Mouse (Mus musculus): ENCODE results near the gene Ndufs1. TPM values are rescaled to one million over a fixed set of nuclear protein-coding genes. Genes with fewer than 3 reads are reported as not detected.

The Ndufs1 gene
- polyA plus RNA-seq, 1 experiment from 2014 or later: 125 TPM

GRCm38 (mm10) chr1:63134530-63134929, 42.1 kb downstream of the Ndufs1 start:
- 72% methylated on average over 3 of the region's 3 CpGs for WGBS
- Histone ChIP-seq H3K4me1 (ENCODE audit: control insufficient read depth, insufficient read depth, low read length) (no peaks in the 10 kb centered on the region), H3K4me3 (ENCODE audit: low read depth, low read length) (no peak overlapping the region), H3K27ac (ENCODE audit: low read length) (no peak overlapping the region), H3K9me3 (ENCODE audit: control insufficient read depth, low read depth, low read length) (no peaks in the 10 kb centered on the region), H3K9ac (replicated peaks; ENCODE audit: low read depth, low read length) (no peak overlapping the region), H3K36me3 (ENCODE audit: control insufficient read depth, insufficient read depth, low read length) (no peaks in the 10 kb centered on the region; the same call in 1 of the 2 replicates), H3K27me3 (ENCODE audit: control insufficient read depth, insufficient read depth, low read length) (no peaks in the 10 kb centered on the region), H3K4me2 (replicated peaks; ENCODE audit: low read depth, low read length) (no peak overlapping the region)
- ATAC-seq (ENCODE audit: insufficient number of reproducible peaks, insufficient read depth, low FRiP score, low read depth): no peak

- Histone ChIP-seq H3K4me1 (ENCODE audit: control insufficient read depth, insufficient read depth, low read length) (0 out of 2 replicates have a peak, but pooled peaks cover 2% of the 10 kb centered on the region), H3K27me3 (ENCODE audit: control insufficient read depth, insufficient read depth, low read length) (no peaks in the 10 kb centered on the region), H3K36me3 (ENCODE audit: control insufficient read depth, insufficient read depth, low read length) (0 out of 2 replicates have a peak, but pooled peaks cover 3% of the 10 kb centered on the region), H3K4me2 (replicated peaks; ENCODE audit: low read depth, low read length) (no peak overlapping the region), H3K4me3 (ENCODE audit: low read depth, low read length) (no peak overlapping the region), H3K9ac (replicated peaks; ENCODE audit: low read depth, low read length) (no peak overlapping the region), H3K27ac (ENCODE audit: low read length) (no peak overlapping the region), H3K9me3 (ENCODE audit: control insufficient read depth, low read depth, low read length) (no peaks in the 10 kb centered on the region)
- ATAC-seq (ENCODE audit: insufficient number of reproducible peaks, insufficient read depth, low FRiP score, low read depth): no peak
- 91% methylated on average over 11 of the region's 11 CpGs for WGBS
Observed at GRCm38 (mm10) chr1:63131766-63132165, 44.9 kb downstream of the Ndufs1 start.

GRCm38 (mm10) chr1:63130883-63131282, 45.8 kb downstream of the Ndufs1 start:
- Histone ChIP-seq H3K4me3 (ENCODE audit: low read depth, low read length) (no peak overlapping the region), H3K4me2 (replicated peaks; ENCODE audit: low read depth, low read length) (no peak overlapping the region), H3K27ac (ENCODE audit: low read length) (no peak overlapping the region), H3K27me3 (ENCODE audit: control insufficient read depth, insufficient read depth, low read length) (no peaks in the 10 kb centered on the region), H3K9me3 (ENCODE audit: control insufficient read depth, low read depth, low read length) (no peaks in the 10 kb centered on the region), H3K9ac (replicated peaks; ENCODE audit: low read depth, low read length) (no peak overlapping the region), H3K36me3 (ENCODE audit: control insufficient read depth, insufficient read depth, low read length) (0 out of 2 replicates have a peak, but pooled peaks cover 3% of the 10 kb centered on the region), H3K4me1 (ENCODE audit: control insufficient read depth, insufficient read depth, low read length) (0 out of 2 replicates have a peak, but pooled peaks cover 2% of the 10 kb centered on the region)
- no peak for ATAC-seq (ENCODE audit: insufficient number of reproducible peaks, insufficient read depth, low FRiP score, low read depth)
- WGBS: 85% methylated on average over 2 of the region's 2 CpGs

- Histone ChIP-seq H3K9ac (replicated peaks; ENCODE audit: low read depth, low read length) (no peak overlapping the region), H3K4me1 (ENCODE audit: control insufficient read depth, insufficient read depth, low read length) (0 out of 2 replicates have a peak, but pooled peaks cover 2% of the 10 kb centered on the region), H3K4me3 (ENCODE audit: low read depth, low read length) (peak overlapping the region; percentile 9; the same call in 1 of the 2 replicates), H3K27ac (ENCODE audit: low read length) (peak overlapping the region; percentile 6; the same call in 1 of the 2 replicates), H3K27me3 (ENCODE audit: control insufficient read depth, insufficient read depth, low read length) (no peaks in the 10 kb centered on the region), H3K4me2 (replicated peaks; ENCODE audit: low read depth, low read length) (peak overlapping the region; percentile 25), H3K36me3 (ENCODE audit: control insufficient read depth, insufficient read depth, low read length) (0 out of 2 replicates have a peak, but pooled peaks cover 10% of the 10 kb centered on the region), H3K9me3 (ENCODE audit: control insufficient read depth, low read depth, low read length) (no peaks in the 10 kb centered on the region)
- peak; percentile 71 for ATAC-seq (ENCODE audit: insufficient number of reproducible peaks, insufficient read depth, low FRiP score, low read depth)
- WGBS: 21% methylated on average over 18 of the region's 18 CpGs
Observed at GRCm38 (mm10) chr1:63129857-63130690, 46.6 kb downstream of the Ndufs1 start.

GRCm38 (mm10) chr1:63129273-63129672, 47.4 kb downstream of the Ndufs1 start:
- ATAC-seq (ENCODE audit: insufficient number of reproducible peaks, insufficient read depth, low FRiP score, low read depth): peak; percentile 24; the same call in 1 of the 2 replicates
- no peaks in the 10 kb centered on the region for H3K27me3 ChIP-seq (ENCODE audit: control insufficient read depth, insufficient read depth, low read length)
- no peaks in the 10 kb centered on the region for H3K9me3 ChIP-seq (ENCODE audit: control insufficient read depth, low read depth, low read length)
- no peak overlapping the region for H3K9ac ChIP-seq (replicated peaks; ENCODE audit: low read depth, low read length)
- peak overlapping the region; percentile 9; the same call in 1 of the 2 replicates for H3K4me3 ChIP-seq (ENCODE audit: low read depth, low read length)
- peak overlapping the region; percentile 21; the same call in 1 of the 2 replicates for H3K27ac ChIP-seq (ENCODE audit: low read length)
- 0 out of 2 replicates have a peak, but pooled peaks cover 2% of the 10 kb centered on the region for H3K4me1 ChIP-seq (ENCODE audit: control insufficient read depth, insufficient read depth, low read length)
- peak overlapping the region; percentile 25 for H3K4me2 ChIP-seq (replicated peaks; ENCODE audit: low read depth, low read length)
- 0 out of 2 replicates have a peak, but pooled peaks cover 10% of the 10 kb centered on the region for H3K36me3 ChIP-seq (ENCODE audit: control insufficient read depth, insufficient read depth, low read length)
- WGBS: 45% methylated on average over 3 of the region's 3 CpGs

- no peak overlapping the region for H3K9ac ChIP-seq (replicated peaks; ENCODE audit: low read depth, low read length)
- H3K27ac ChIP-seq (ENCODE audit: low read length): no peak overlapping the region
- H3K9me3 ChIP-seq (ENCODE audit: control insufficient read depth, low read depth, low read length): no peaks in the 10 kb centered on the region
- WGBS: 88% methylated on average over 3 of the region's 3 CpGs
- H3K36me3 ChIP-seq (ENCODE audit: control insufficient read depth, insufficient read depth, low read length): peaks cover 26% of the 10 kb centered on the region; the same call in 1 of the 2 replicates
- H3K4me2 ChIP-seq (replicated peaks; ENCODE audit: low read depth, low read length): no peak overlapping the region
- no peak overlapping the region for H3K4me3 ChIP-seq (ENCODE audit: low read depth, low read length)
- no peak for ATAC-seq (ENCODE audit: insufficient number of reproducible peaks, insufficient read depth, low FRiP score, low read depth)
- H3K4me1 ChIP-seq (ENCODE audit: control insufficient read depth, insufficient read depth, low read length): 0 out of 2 replicates have a peak, but pooled peaks cover 2% of the 10 kb centered on the region
- no peaks in the 10 kb centered on the region for H3K27me3 ChIP-seq (ENCODE audit: control insufficient read depth, insufficient read depth, low read length)
Observed at GRCm38 (mm10) chr1:63126206-63126605, 50.4 kb downstream of the Ndufs1 start.

- Histone ChIP-seq H3K36me3 (ENCODE audit: control insufficient read depth, insufficient read depth, low read length) (peaks cover 44% of the 10 kb centered on the region; the same call in 1 of the 2 replicates), H3K4me3 (ENCODE audit: low read depth, low read length) (no peak overlapping the region), H3K4me1 (ENCODE audit: control insufficient read depth, insufficient read depth, low read length) (no peaks in the 10 kb centered on the region), H3K27me3 (ENCODE audit: control insufficient read depth, insufficient read depth, low read length) (no peaks in the 10 kb centered on the region), H3K9ac (replicated peaks; ENCODE audit: low read depth, low read length) (no peak overlapping the region), H3K9me3 (ENCODE audit: control insufficient read depth, low read depth, low read length) (no peaks in the 10 kb centered on the region), H3K4me2 (replicated peaks; ENCODE audit: low read depth, low read length) (no peak overlapping the region), H3K27ac (ENCODE audit: low read length) (no peak overlapping the region; the same call in 1 of the 2 replicates)
- WGBS: 58% methylated on average over 6 of the region's 6 CpGs
- peak; percentile 69 for ATAC-seq (ENCODE audit: insufficient number of reproducible peaks, insufficient read depth, low FRiP score, low read depth)
Observed at GRCm38 (mm10) chr1:63123823-63124450, 52.7 kb downstream of the Ndufs1 start.

- Histone ChIP-seq H3K4me2 (replicated peaks; ENCODE audit: low read depth, low read length) (no peak overlapping the region), H3K4me3 (ENCODE audit: low read depth, low read length) (no peak overlapping the region), H3K9ac (replicated peaks; ENCODE audit: low read depth, low read length) (no peak overlapping the region), H3K27ac (ENCODE audit: low read length) (no peak overlapping the region), H3K4me1 (ENCODE audit: control insufficient read depth, insufficient read depth, low read length) (peaks cover under 1% of the 10 kb centered on the region; the same call in 1 of the 2 replicates), H3K9me3 (ENCODE audit: control insufficient read depth, low read depth, low read length) (no peaks in the 10 kb centered on the region), H3K36me3 (ENCODE audit: control insufficient read depth, insufficient read depth, low read length) (peaks cover 51% of the 10 kb centered on the region), H3K27me3 (ENCODE audit: control insufficient read depth, insufficient read depth, low read length) (no peaks in the 10 kb centered on the region)
- WGBS: 87% methylated on average over 6 of the region's 6 CpGs
- no peak for ATAC-seq (ENCODE audit: insufficient number of reproducible peaks, insufficient read depth, low FRiP score, low read depth)
Observed at GRCm38 (mm10) chr1:63122005-63122404, 54.6 kb downstream of the Ndufs1 start.

Data from stomach, embryonic 14.5 days (tissue).